Mouse (Mus musculus) G1E (cell line): Measurements from ENCODE around the gene Thy1. TPM values are rescaled to one million over a fixed set of nuclear protein-coding genes. Genes with fewer than 3 reads are reported as not detected.

Experiments
- ATAC-seq: 2 replicates; pipeline ENCODE4 v1.8.0; 2016; ENCODE audit warnings: mild to moderate bottlenecking; ENCODE audit not compliant: insufficient number of reproducible peaks, poor library complexity, low FRiP score, severe bottlenecking; ENCODE audit errors: extremely low read depth
- DNase-seq: peaks from one replicate; pipeline ENCODE4 v3.0.0; 2012; ENCODE audit warnings: low spot score
- H3K27me3 ChIP-seq: 2 replicates; pipeline ENCODE4 v1.6.1; 2012; ENCODE audit warnings: mild to moderate bottlenecking, low read length, inconsistent platforms; ENCODE audit not compliant: insufficient read depth
- H3K36me3 ChIP-seq: replicated peaks from 2 replicates; pipeline ENCODE3; 2012; ENCODE audit warnings: mild to moderate bottlenecking, inconsistent platforms
- H3K4me1 ChIP-seq: 2 replicates; pipeline ENCODE4 v1.6.1; 2012; ENCODE audit warnings: low read depth, low read length, inconsistent platforms, mixed read lengths; ENCODE audit not compliant: insufficient read depth
- H3K4me3 ChIP-seq: 2 replicates; pipeline ENCODE4 v1.5.1; 2012; ENCODE audit warnings: low read depth, mild to moderate bottlenecking, inconsistent platforms, low read length, moderate library complexity, mixed read lengths
- H3K9me3 ChIP-seq: replicated peaks from 2 replicates; pipeline ENCODE4 v1.6.1; 2012; ENCODE audit warnings: inconsistent platforms
- CTCF ChIP-seq: IDR thresholded peaks from 2 replicates; pipeline ENCODE4 v1.5.1; 2012; ENCODE audit warnings: low read depth, low read length, inconsistent platforms, mixed read lengths
- GATA1 ChIP-seq: IDR thresholded peaks from 2 replicates; pipeline ENCODE4 v1.6.1; 2012; ENCODE audit warnings: borderline replicate concordance, low read length, inconsistent platforms, mixed read lengths
- GATA2 ChIP-seq: IDR thresholded peaks from 2 replicates; pipeline ENCODE4 v1.6.1; 2012; ENCODE audit warnings: low read depth, low read length, inconsistent platforms, borderline replicate concordance
- POLR2AphosphoS5 ChIP-seq: IDR thresholded peaks from 2 replicates; pipeline ENCODE4 v1.6.1; 2012; ENCODE audit warnings: low read depth, low read length, inconsistent platforms; ENCODE audit not compliant: insufficient replicate concordance
- TAL1 ChIP-seq: conservative IDR thresholded peaks from 2 replicates; pipeline ENCODE4 v1.6.1; 2012; ENCODE audit warnings: low read depth, low read length, inconsistent platforms, mixed read lengths
- polyA plus RNA-seq: library from polyadenylated mRNA; stranded (reverse); fragments of >175 nt; gene quantifications from 2 replicates; pipeline ENCODE4 v1.2.3, GENCODE M21; 2012
- total RNA-seq, 2 experiments: library from RNA; stranded (forward) in 1 of 2; stranded (reverse) in 1 of 2; fragments of 200-1000 nt in 1 of 2; fragments of >200 nt in 1 of 2; fragmentation: Nextera tagmentation in 1 of 2; gene quantifications; 2 replicates each; pipeline ENCODE4 v1.2.3; 2014 to 2017

Thy1 gene
- total and polyA plus RNA-seq, 3 experiments: not detected

DNA sequence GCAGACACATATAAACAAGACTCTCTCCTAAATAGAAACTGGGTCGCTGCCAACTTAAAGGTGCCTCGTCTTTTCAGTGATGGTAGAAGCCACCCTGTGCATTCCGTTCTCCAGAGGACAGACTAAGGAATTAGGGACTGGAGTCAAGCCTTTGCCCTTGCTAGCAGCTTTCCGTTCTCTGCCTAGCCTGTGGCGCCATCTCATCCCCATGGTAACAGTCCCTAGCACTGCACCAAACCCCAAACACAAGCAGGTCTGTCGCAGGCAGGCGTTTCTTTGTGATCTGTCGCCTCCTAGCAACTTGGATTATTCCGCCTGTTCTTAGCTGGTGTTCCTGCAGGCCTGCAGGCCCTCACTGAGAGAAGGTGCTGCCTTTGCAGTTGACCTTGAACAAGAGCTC lies 53.4 kb downstream of the Thy1 start:
- DNase-seq (no peak), ATAC-seq (no peak)
- H3K4me3 ChIP-seq: no peak overlapping the region
- H3K27me3 ChIP-seq: no peaks in the 10 kb centered on the region
- H3K36me3 ChIP-seq: peaks cover 59% of the 10 kb centered on the region
- H3K9me3 ChIP-seq: no peaks in the 10 kb centered on the region
- peaks cover 14% of the 10 kb centered on the region for H3K4me1 ChIP-seq
- no peak for TF ChIP-seq TAL1
- no peak for TF ChIP-seq GATA1
- TF ChIP-seq CTCF: no peak
- no peak for TF ChIP-seq POLR2AphosphoS5
- TF ChIP-seq GATA2: no peak

Other genes with a start within 250 kb of the Thy1 start
- gene Usp2, start 23.6 kb downstream of the Thy1 start, total RNA-seq (2014; fragmentation: Nextera tagmentation): 8.3 and 20.1 TPM in 2 replicates
- 8.6 and 12.3 TPM in 2 replicates for gene Usp2, start 23.6 kb downstream of the Thy1 start, total RNA-seq (2017)
- 3.2 and 4.1 TPM in 2 replicates for gene Usp2, start 23.6 kb downstream of the Thy1 start, polyA plus RNA-seq
- gene Mfrp, start 58.3 kb downstream of the Thy1 start, total RNA-seq (2014; fragmentation: Nextera tagmentation): not detected in 2 replicates
- gene Mfrp, start 58.3 kb downstream of the Thy1 start, total RNA-seq (2017): not detected in 2 replicates
- not detected in 2 replicates for gene Mfrp, start 58.3 kb downstream of the Thy1 start, polyA plus RNA-seq
- gene C1qtnf5, start 63.9 kb downstream of the Thy1 start, total RNA-seq (2014; fragmentation: Nextera tagmentation): not detected in 2 replicates
- 0.29 TPM in 1 of 2 replicates, not detected in the other for gene C1qtnf5, start 63.9 kb downstream of the Thy1 start, total RNA-seq (2017)
- 0.21 TPM in 1 of 2 replicates, not detected in the other for gene C1qtnf5, start 63.9 kb downstream of the Thy1 start, polyA plus RNA-seq
- gene Gm49380, start 70.1 kb downstream of the Thy1 start, total RNA-seq (2014; fragmentation: Nextera tagmentation): not detected in 2 replicates
- 0.12 and 0.27 TPM in 2 replicates for gene Gm49380, start 70.1 kb downstream of the Thy1 start, total RNA-seq (2017)
- gene Gm49380, start 70.1 kb downstream of the Thy1 start, polyA plus RNA-seq: 0.15 TPM in 1 of 2 replicates, not detected in the other
- gene Rnf26, start 70.1 kb downstream of the Thy1 start, total RNA-seq (2014; fragmentation: Nextera tagmentation): 40.6 and 46.9 TPM in 2 replicates
- gene Rnf26, start 70.1 kb downstream of the Thy1 start, total RNA-seq (2017): 10.5 and 11.4 TPM in 2 replicates
- gene Rnf26, start 70.1 kb downstream of the Thy1 start, polyA plus RNA-seq: 29.7 and 41.9 TPM in 2 replicates
- not detected in 2 replicates for gene Mcam, start 91.1 kb downstream of the Thy1 start, total RNA-seq (2014; fragmentation: Nextera tagmentation)
- 0.06 and 0.16 TPM in 2 replicates for gene Mcam, start 91.1 kb downstream of the Thy1 start, total RNA-seq (2017)
- not detected in 2 replicates for gene Mcam, start 91.1 kb downstream of the Thy1 start, polyA plus RNA-seq
- 137 and 159 TPM in 2 replicates for gene Cbl, start 190.7 kb downstream of the Thy1 start, total RNA-seq (2014; fragmentation: Nextera tagmentation)
- 23.6 and 25.5 TPM in 2 replicates for gene Cbl, start 190.7 kb downstream of the Thy1 start, total RNA-seq (2017)
- gene Cbl, start 190.7 kb downstream of the Thy1 start, polyA plus RNA-seq: 17.2 and 20.3 TPM in 2 replicates
- not detected in 2 replicates for gene Ccdc153, start 197.3 kb downstream of the Thy1 start, total RNA-seq (2014; fragmentation: Nextera tagmentation)
- gene Ccdc153, start 197.3 kb downstream of the Thy1 start, total RNA-seq (2017): not detected in 2 replicates
- gene Ccdc153, start 197.3 kb downstream of the Thy1 start, polyA plus RNA-seq: not detected in 2 replicates
- not detected in 2 replicates for gene Pdzd3, start 208.1 kb downstream of the Thy1 start, total RNA-seq (2014; fragmentation: Nextera tagmentation)
- gene Pdzd3, start 208.1 kb downstream of the Thy1 start, total RNA-seq (2017): not detected in 2 replicates
- gene Pdzd3, start 208.1 kb downstream of the Thy1 start, polyA plus RNA-seq: not detected in 2 replicates
- not detected in 2 replicates for gene Nlrx1, start 225.2 kb downstream of the Thy1 start, total RNA-seq (2014; fragmentation: Nextera tagmentation)
- gene Nlrx1, start 225.2 kb downstream of the Thy1 start, total RNA-seq (2017): 0.05 TPM in 1 of 2 replicates, not detected in the other
- gene Nlrx1, start 225.2 kb downstream of the Thy1 start, polyA plus RNA-seq: 0.02 and 0.03 TPM in 2 replicates
- 29.1 and 58.5 TPM in 2 replicates for gene Abcg4, start 245.2 kb downstream of the Thy1 start, total RNA-seq (2014; fragmentation: Nextera tagmentation)
- gene Abcg4, start 245.2 kb downstream of the Thy1 start, total RNA-seq (2017): 1.8 and 3.6 TPM in 2 replicates
- 18.4 and 20.3 TPM in 2 replicates for gene Abcg4, start 245.2 kb downstream of the Thy1 start, polyA plus RNA-seq